Mouse (Mus musculus): ENCODE measurements around the gene Bbc3. TPM values are rescaled to one million over a fixed set of nuclear protein-coding genes. Genes with fewer than 3 reads are reported as not detected.

Gene Bbc3
- polyA plus RNA-seq, 1 experiment from 2014 or later = 6.4 TPM

Other genes starting within 250 kb of the Bbc3 start
- gene Zfp541, start 246.6 kb upstream of the Bbc3 start, polyA plus RNA-seq (2014; fragmentation: Nextera tagmentation; extraction: Ambion mirVana) = not detected in 2 replicates
- gene Napa, start 209.9 kb upstream of the Bbc3 start, polyA plus RNA-seq (2014; fragmentation: Nextera tagmentation; extraction: Ambion mirVana) = 176 and 177 TPM in 2 replicates
- gene Kptn, start 188.5 kb upstream of the Bbc3 start, polyA plus RNA-seq (2014; fragmentation: Nextera tagmentation; extraction: Ambion mirVana) = 21.7 and 23.1 TPM in 2 replicates
- gene Slc8a2, start 178.6 kb upstream of the Bbc3 start, polyA plus RNA-seq (2014; fragmentation: Nextera tagmentation; extraction: Ambion mirVana) = 0.84 and 1.0 TPM in 2 replicates
- gene Meis3, start 133.3 kb upstream of the Bbc3 start, polyA plus RNA-seq (2014; fragmentation: Nextera tagmentation; extraction: Ambion mirVana) = 122 and 135 TPM in 2 replicates
- 7.9 and 9.1 TPM in 2 replicates for gene Dhx34, start 86.4 kb upstream of the Bbc3 start, polyA plus RNA-seq (2014; fragmentation: Nextera tagmentation; extraction: Ambion mirVana)
- gene C5ar2, start 64.2 kb upstream of the Bbc3 start, polyA plus RNA-seq (2014; fragmentation: Nextera tagmentation; extraction: Ambion mirVana) = 0.04 and 0.11 TPM in 2 replicates
- gene C5ar1, start 48.9 kb upstream of the Bbc3 start, polyA plus RNA-seq (2014; fragmentation: Nextera tagmentation; extraction: Ambion mirVana) = 0.46 and 1.3 TPM in 2 replicates
- gene Inafm1, start 34.8 kb upstream of the Bbc3 start, polyA plus RNA-seq (2014; fragmentation: Nextera tagmentation; extraction: Ambion mirVana) = 11.0 and 13.8 TPM in 2 replicates
- 18.2 and 19.2 TPM in 2 replicates for gene Ccdc9, start 21.6 kb upstream of the Bbc3 start, polyA plus RNA-seq (2014; fragmentation: Nextera tagmentation; extraction: Ambion mirVana)
- 339 and 377 TPM in 2 replicates for gene Sae1, start 79.4 kb downstream of the Bbc3 start, polyA plus RNA-seq (2014; fragmentation: Nextera tagmentation; extraction: Ambion mirVana)
- gene Zc3h4, start 92.5 kb downstream of the Bbc3 start, polyA plus RNA-seq (2014; fragmentation: Nextera tagmentation; extraction: Ambion mirVana) = 15.7 and 20.7 TPM in 2 replicates
- 51.4 and 56.5 TPM in 2 replicates for gene Tmem160, start 144.4 kb downstream of the Bbc3 start, polyA plus RNA-seq (2014; fragmentation: Nextera tagmentation; extraction: Ambion mirVana)
- 0.14 and 0.34 TPM in 2 replicates for gene Npas1, start 169.3 kb downstream of the Bbc3 start, polyA plus RNA-seq (2014; fragmentation: Nextera tagmentation; extraction: Ambion mirVana)

All from hindbrain, embryonic 11.5 days (tissue).